Mouse (Mus musculus) left cerebral cortex, adult 18-20 months (tissue): Measurements from ENCODE around the gene Gm9758. TPM values are rescaled to one million over a fixed set of nuclear protein-coding genes. Genes with fewer than 3 reads are reported as not detected.
"Not testable (repeated sequence)": the region's sequence is repeated elsewhere in the genome, so short reads cannot be mapped to it uniquely, and the experiment has no call there.

Source experiments
- DNase-seq, 2 experiments: peaks; one replicate each; pipeline ENCODE4 v3.0.0; 2021 to 2022; ENCODE audit warnings: low spot score in 2 of 2, mixed read lengths in 1 of 2
- long read RNA-seq, 2 experiments: library from polyadenylated mRNA; stranded (forward); transcript quantifications; one replicate each; pipeline ENCODE4 v2.0.0; 2021
- total RNA-seq, 2 experiments: library from RNA; stranded (reverse); gene quantifications; 2 replicates each; pipeline ENCODE4 v1.2.3; 2021

Gene Gm9758
- not detected for total RNA-seq
- long read RNA-seq, experiment 1 = 0 reads
- long read RNA-seq, experiment 2 = 0 reads

DNA sequence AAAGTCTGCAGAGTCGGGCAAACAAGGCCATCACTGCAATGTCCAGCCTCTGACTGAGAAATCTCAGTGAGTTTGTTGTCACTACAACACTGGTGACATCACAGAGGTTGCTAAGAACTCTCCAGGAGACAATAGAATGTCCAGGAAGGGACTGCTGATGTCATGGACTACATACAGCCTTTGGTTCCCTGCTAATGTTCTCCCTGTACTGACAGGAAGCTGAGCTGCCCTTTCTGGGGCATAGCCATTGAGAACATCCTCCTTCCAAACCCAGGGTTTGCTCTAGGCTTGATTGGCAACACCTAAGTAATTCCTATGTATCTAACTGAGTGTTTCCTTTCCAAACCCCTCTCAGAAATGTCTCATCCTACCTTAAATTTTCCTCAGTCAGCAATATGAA lies at the start of gene Gm9758:
Gene Gm9758 (minus strand): TSS at position 101 of the 400 bp plus-strand sequence.
- not testable (repeated sequence) for DNase-seq

DNA sequence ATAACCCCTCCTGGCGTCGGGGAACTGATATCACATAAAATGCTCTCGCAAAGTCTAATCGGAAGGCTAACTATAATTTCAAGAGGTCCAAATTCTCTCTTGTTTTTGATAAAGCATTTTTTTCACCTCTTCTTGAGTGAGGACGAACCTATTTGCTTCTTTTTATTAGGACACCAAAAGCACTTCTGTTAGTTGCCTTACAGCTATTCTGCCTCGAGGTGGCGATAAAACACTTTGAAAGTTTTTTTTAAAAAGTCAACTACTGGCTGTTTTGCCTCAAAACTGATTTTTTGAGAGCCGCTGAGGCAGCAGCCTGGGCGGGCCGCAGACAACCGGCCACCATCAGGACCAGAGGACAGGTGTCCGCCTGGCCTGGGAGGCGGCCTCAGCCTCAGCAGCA lies 49.1 kb upstream of the Gm9758 start:
- DNase-seq = peak in 1 of 2 experiments; percentile 8

DNA sequence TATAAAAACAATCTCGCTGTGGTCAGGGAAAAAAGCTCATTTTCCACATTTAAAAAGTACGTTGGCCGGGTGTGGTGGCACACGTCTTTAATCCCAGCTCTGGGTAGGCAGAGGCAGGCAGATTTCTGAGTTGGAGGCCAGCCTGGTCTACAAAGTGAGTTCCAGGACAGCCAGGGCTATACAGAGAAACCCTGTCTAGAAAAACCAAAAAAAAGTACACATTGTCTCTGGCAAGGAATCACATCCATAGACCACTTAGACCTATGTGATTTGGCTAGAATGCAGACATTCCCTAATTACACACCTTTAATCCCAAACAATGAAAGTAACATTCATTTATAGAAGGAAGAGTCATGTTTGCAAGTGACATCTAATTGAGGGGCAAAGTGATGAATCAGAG lies 46.8 kb upstream of the Gm9758 start:
- not testable (repeated sequence) for DNase-seq

DNA sequence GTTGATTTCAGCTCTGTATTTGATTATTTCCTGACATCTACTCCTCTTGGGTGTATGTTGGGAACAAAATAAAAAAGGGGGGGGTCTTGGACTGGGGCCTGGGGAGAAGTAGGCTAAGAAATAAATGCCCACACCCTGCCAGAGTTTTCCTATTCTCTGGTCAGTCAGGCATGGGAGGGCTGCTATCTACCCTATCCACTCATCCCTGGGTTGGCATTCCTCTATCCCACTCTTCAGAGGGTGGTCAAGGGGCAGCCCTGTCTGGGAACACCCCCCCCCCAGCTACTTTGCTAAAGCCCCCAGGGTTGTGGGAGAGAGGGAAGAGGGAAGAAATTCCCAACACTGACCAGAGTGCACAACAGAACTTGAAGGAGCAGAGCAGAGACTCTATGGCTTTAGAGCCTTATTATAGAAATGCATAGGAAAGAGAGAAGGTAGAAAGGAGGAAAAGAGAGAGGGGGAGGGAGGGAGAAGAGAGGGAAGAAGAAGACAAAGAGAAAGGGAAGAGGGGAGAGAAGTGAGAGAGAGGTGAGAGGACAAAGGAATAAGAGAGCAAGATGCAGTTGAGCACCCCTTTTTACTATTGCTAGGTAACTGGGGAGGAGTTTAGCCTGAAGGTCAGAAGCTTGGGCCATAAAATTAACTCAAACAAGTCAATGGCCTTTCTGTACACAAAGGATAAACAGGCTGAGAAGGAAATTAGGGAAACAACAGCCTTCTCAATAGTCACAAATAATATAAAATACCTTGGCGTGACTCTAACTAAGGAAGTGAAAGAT lies 41.4 kb upstream of the Gm9758 start:
- DNase-seq = not testable (repeated sequence)

DNA sequence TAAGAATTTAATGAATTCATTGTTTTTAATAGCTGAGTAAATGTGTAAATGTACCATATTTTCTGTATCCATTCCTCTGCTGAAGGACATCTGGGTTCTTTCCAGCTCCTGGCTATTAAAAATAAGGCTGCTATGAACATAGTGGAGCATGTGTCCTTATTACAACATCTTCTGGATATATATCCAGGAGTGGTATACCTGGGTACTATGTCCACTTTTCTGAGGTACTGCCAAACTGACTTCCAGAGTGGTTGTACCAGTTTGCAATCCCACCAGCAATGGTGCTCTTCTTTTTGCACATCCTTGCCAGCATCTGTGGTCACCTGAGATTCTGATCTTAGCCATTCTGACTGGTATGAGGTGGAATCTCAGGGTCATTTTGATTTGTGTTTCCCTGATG lies 38.9 kb upstream of the Gm9758 start:
- DNase-seq = not testable (repeated sequence)

DNA sequence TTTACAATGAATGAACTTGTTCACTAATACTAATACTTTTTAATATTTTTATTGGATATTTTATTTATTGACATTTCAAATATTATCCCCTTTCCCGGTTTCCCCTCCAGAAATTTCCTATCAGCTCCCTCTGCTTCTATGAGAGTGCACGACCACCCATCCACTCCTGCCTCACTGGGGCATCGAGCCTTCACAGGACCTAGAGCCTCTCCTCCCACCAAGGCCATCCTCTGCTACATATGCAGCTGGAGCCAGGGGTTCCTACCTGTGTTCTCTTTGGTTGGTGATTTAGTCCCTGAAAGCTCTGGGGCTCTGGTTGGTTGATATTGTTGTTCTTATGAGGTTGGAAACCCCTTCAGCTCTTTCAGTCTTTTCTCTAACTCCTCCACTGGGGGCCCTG lies 38.0 kb upstream of the Gm9758 start:
- not testable (repeated sequence) for DNase-seq

DNA sequence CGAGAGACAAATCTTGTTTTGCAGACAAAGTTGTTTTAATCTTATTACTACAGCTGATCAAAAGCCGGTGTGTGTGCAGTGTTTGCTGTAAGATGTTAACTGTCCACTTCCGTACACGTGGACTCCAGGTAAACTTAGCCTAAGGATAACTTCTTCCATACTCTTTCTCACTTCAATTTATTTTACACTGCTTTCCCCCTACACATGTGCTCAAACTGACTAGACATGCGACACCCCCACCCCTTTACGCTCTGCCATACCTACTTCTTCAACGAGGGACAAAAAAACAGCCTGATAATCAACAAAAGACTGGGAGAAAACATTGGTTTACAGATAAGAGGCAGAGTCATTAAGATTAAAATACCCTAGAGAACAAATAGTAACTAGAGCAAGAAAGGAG lies 37.1 kb upstream of the Gm9758 start:
- not testable (repeated sequence) for DNase-seq

DNA sequence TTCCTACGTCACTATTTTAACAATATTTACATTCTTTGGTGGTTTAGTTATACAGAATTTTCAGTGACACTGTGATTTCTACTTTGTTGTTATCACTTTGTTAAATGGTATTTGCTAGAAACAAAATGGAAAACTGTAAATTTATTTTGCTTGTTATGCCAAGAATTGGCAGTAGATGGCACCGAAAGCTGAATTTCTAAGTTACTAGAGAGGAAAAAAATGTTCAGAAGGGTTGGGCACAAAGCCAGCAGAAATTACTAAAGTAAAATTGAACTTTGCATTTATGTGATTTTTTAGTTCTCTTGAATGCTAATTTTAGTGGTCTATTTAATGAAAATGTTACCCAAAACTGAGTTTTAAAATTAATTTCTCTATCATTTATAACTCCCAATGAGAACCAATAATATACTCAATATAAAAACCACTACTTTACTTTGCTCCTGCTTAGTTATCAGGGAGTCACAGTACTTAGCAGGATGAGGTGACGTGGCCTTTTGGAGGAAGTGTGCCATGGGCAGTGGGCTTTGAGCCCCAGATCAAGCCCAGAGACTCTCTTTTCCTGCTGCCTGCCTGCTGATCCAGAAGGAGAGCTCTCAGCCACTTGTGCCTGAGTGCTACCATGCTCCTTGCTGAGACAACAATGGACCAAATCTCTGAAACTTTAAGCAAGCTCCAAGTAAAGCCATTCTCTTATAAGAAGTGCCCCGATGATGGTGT lies 32.9 kb upstream of the Gm9758 start:
- DNase-seq = peak in 1 of 2 experiments; percentile 12

DNA sequence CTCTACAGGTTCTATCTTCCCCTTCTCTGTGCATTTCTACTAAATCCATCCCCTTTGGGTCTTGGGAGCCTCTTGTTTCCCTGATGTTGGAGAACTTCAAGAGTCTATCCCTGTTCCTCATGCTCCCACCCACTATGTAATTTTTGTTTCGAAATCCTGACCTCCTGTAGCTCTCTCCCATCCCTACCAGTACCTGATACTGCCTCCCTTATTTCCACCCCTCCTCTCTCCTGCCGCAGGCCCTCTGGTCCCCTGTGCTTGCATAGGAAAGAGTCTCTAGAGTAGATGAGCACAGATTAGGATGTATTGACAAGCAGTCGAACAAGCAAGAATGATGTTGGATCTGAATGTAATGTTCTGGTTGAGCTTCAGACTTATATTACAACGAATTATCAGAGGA lies 30.8 kb upstream of the Gm9758 start:
- not testable (repeated sequence) for DNase-seq

DNA sequence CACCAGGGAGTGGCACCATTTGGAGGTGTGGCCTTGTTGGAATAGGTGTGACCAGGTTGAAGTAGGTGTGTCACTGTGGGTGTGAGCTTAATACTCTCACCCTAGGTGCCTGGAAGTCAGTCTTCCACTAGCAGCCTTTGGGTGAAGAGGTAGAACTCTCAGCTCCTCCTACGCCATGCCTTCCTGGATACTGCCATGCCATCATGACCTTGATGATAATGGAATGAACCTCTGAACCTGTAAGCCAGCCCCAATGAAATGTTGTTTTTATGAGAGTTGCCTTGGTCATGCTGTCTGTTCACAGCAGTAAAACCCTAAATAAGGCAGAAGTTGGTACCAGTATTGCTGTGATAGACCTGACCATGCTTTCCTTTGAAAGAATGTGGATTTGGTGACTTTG lies 26.3 kb upstream of the Gm9758 start:
- not testable (repeated sequence) for DNase-seq

DNA sequence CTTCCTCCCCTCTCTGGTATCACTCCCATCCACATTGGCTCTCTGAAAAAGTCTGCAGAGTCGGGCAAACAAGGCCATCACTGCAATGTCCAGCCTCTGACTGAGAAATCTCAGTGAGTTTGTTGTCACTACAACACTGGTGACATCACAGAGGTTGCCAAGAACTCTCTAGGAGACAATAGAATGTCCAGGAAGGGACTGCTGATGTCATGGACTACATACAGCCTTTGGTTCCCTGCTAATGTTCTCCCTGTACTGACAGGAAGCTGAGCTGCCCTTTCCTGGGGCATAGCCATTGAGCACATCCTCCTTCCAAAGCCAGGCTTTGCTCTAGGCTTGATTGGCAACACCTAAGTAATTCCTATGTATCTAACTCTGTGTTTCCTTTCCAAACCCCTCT lies 23.6 kb upstream of the Gm9758 start, which contains the start of gene Speer4e:
Gene Speer4e (minus strand): TSS at position 101 of the 400 bp plus-strand sequence.
- not testable (repeated sequence) for DNase-seq

DNA sequence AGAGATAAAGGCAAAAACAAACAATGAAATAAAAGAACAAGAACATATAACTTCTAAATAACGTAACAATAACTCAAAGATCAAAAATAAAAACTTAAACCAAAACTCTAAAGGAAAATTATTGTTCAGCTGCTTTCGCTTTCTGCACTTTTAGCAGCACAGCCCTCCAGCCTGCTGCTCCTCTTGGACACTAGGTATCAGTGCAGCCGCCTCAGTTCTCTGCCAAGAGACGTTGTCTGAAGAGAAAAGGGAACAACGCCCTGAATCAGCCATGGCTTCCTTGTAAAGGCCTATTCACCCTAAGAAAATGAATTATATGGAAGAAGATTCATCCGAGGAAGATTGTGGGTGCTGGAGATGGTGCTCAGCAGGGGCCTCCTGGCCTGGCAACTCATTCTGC lies 19.0 kb upstream of the Gm9758 start:
- not testable (repeated sequence) for DNase-seq

DNA sequence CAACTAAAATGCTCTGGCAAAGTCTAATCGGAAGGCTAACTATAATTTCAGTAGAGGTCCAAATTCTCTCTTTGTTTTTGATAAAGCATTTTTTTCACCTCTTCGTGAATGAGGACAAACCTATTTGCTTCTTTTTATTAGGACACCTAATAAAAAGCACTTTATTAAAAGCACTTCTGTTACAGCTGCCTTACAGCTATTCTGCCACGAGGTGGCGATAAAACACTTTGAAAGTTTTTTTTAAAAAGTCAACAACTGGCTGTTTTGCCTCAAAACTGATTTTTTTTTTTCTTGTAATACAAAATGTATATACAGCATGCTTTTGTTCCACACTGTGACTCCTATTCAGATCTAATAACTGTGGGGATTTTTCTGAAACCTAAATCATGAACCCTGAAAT lies 12.3 kb upstream of the Gm9758 start:
- not testable (repeated sequence) for DNase-seq

DNA sequence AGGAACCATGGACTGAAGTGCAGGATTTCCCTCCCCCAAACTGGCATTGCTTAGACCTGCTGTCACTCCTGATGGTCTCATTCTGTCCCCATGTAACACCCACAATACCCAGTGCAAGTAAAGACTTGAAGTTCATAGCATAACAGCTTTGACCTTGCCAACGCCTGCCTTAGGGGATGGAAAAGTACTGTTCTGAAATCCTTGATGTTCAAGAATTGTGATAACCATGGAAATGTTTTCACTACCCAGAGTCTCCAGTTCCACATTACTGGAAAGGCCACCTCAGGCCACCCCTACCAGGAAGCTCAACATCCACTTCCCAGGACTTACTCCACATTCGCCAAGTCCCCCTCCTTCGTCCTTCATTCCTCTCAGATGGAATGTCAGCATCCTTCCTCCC lies 338 bp downstream of the Gm9758 start:
- not testable (repeated sequence) for DNase-seq

DNA sequence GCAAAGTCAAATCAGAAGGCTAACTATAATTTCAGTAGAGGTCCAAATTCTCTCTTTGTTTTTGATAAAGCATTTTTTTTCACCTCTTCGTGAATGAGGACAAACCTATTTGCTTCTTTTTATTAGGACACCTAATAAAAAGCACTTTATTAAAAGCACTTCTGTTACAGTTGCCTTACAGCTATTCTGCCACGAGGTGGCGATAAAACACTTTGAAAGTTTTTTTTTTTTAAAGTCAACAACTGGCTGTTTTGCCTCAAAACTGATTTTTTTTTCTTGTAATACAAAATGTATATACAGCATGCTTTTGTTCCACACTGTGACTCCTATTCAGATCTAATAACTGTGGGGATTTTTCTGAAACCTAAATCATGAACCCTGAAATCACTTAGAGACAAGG lies 11.2 kb downstream of the Gm9758 start:
- DNase-seq = not testable (repeated sequence)

DNA sequence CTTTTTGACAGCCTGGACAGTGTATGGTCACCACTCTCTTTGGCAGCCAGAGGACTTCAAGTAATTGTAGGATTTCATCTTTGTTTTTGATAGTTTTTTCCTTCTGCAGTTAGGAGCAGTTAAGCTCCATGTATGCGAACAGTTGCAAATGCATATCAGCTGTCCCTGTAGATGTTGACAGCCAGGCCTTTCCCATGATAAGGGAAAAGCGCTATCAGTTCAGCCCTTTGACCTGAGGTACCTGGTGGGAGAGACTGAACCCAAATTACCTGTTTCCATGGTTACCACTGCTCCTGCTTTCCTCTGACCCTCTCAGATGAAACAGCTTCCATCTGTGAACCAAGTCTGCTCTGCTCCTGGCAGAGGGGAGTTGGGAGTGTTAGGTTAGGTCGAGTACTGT lies 22.5 kb downstream of the Gm9758 start:
- no peak for DNase-seq

DNA sequence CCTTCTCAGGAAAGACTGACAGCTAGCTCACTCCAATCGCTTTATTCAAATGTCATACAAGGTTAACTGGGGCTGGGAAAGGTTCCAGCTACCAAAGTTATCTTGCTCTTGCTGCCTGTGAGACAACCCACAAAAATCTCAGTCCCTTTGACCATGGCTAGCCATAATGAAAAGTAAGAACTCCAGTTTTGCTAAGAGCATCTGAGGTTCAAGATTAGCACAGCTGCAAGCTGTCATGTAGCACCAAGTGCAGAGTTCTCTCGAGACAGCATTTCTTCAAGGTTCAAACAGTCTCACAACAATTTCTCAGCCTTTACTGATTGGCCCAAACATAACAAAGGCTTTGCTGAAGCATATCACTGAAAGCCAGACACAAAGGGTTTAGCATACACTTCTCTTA lies 29.4 kb downstream of the Gm9758 start:
- not testable (repeated sequence) for DNase-seq

Other genes starting within 250 kb of the Gm9758 start
- not detected for gene Speer4e, start 23.5 kb upstream of the Gm9758 start, total RNA-seq
- not detected for gene Gm10354, start 64.0 kb upstream of the Gm9758 start, total RNA-seq
- gene Gm17019, start 118.1 kb upstream of the Gm9758 start, total RNA-seq = not detected